Mouse (Mus musculus) midbrain, embryonic 16.5 days (tissue): ENCODE data around the gene Gss. TPM values are rescaled to one million over a fixed set of nuclear protein-coding genes. Genes with fewer than 3 reads are reported as not detected.

Experiments
- ATAC-seq: fragments of 200-750 bp; cut with Nextera tagmentation; 2 replicates; pipeline ENCODE4 v1.8.0; 2017; ENCODE audit warnings: moderate TSS enrichment
- H3K27ac ChIP-seq: fragments of 300-500 bp; sonication (generic); 2 replicates; pipeline ENCODE4 v1.5.1; 2014; ENCODE audit warnings: mild to moderate bottlenecking, low read length, mixed read lengths
- H3K27me3 ChIP-seq: fragments of 300-500 bp; sonication (generic); 2 replicates; pipeline ENCODE4 v1.6.1; 2014; ENCODE audit warnings: low read depth, low read length, mixed read lengths; ENCODE audit not compliant: control insufficient read depth, insufficient read depth
- H3K36me3 ChIP-seq: fragments of 300-500 bp; sonication (generic); 2 replicates; pipeline ENCODE4 v1.6.1; 2014; ENCODE audit warnings: mild to moderate bottlenecking, low read length, moderate library complexity, mixed read lengths; ENCODE audit not compliant: control insufficient read depth, insufficient read depth
- H3K4me1 ChIP-seq: fragments of 300-500 bp; sonication (generic); 2 replicates; pipeline ENCODE4 v1.6.1; 2014; ENCODE audit warnings: mild to moderate bottlenecking, low read length, mixed read lengths; ENCODE audit not compliant: control insufficient read depth, insufficient read depth
- H3K4me2 ChIP-seq: fragments of 300-500 bp; sonication (generic); 2 replicates; pipeline ENCODE4 v1.6.1; 2014; ENCODE audit warnings: mild to moderate bottlenecking, low read length, mixed read lengths
- H3K4me3 ChIP-seq: fragments of 300-500 bp; sonication (generic); 2 replicates; pipeline ENCODE4 v1.5.1; 2014; ENCODE audit warnings: low read depth, mild to moderate bottlenecking, low read length, moderate library complexity, mixed read lengths
- H3K9ac ChIP-seq: fragments of 300-500 bp; sonication (generic); 2 replicates; pipeline ENCODE4 v1.6.1; 2014; ENCODE audit warnings: low read depth, low read length, mixed read lengths
- H3K9me3 ChIP-seq: fragments of 300-500 bp; sonication (generic); replicated peaks from 2 replicates; pipeline ENCODE4 v1.6.1; 2014; ENCODE audit warnings: mild to moderate bottlenecking, low read length, mixed read lengths; ENCODE audit not compliant: control insufficient read depth, poor library complexity, severe bottlenecking
- WGBS: fragments of 180-500 bp; shearing (Covaris S2); extraction: QIAGEN DNeasy Blood & Tissue Kit; methylation state at CpG from one replicate; pipeline ENCODE4 v1.1.7; 2014; 5-methylcytosine and 5-hydroxymethylcytosine counted together
- polyA plus RNA-seq: library from polyadenylated mRNA; unstranded; fragments of >200 nt; fragmentation: Nextera tagmentation; extraction: Ambion mirVana; gene quantifications from 2 replicates; pipeline ENCODE4 v1.2.1, GENCODE M21; 2015

The Gss gene
- 13.6 and 15.1 TPM in 2 replicates for polyA plus RNA-seq

GRCm38 (mm10) chr2:155592137-155592853 lies at the start of gene Gss:
Gss (minus strand) TSS chr2:155592810.
- Histone ChIP-seq H3K36me3 (no peaks in the 10 kb centered on the region), H3K27ac (peak within 1 kb of the TSS; percentile 66), H3K9ac (peak within 1 kb of the TSS; percentile 68), H3K27me3 (no peaks in the 10 kb centered on the region; the same call in 1 of the 2 replicates), H3K4me2 (peak within 1 kb of the TSS; percentile 73), H3K4me1 (peaks cover 9% of the 10 kb centered on the region), H3K9me3 (no peaks in the 10 kb centered on the region), H3K4me3 (peak within 1 kb of the TSS; percentile 60)
- peak; percentile 93 for ATAC-seq
- under 1% methylated on average over 53 of the region's 53 CpGs for WGBS

DNA sequence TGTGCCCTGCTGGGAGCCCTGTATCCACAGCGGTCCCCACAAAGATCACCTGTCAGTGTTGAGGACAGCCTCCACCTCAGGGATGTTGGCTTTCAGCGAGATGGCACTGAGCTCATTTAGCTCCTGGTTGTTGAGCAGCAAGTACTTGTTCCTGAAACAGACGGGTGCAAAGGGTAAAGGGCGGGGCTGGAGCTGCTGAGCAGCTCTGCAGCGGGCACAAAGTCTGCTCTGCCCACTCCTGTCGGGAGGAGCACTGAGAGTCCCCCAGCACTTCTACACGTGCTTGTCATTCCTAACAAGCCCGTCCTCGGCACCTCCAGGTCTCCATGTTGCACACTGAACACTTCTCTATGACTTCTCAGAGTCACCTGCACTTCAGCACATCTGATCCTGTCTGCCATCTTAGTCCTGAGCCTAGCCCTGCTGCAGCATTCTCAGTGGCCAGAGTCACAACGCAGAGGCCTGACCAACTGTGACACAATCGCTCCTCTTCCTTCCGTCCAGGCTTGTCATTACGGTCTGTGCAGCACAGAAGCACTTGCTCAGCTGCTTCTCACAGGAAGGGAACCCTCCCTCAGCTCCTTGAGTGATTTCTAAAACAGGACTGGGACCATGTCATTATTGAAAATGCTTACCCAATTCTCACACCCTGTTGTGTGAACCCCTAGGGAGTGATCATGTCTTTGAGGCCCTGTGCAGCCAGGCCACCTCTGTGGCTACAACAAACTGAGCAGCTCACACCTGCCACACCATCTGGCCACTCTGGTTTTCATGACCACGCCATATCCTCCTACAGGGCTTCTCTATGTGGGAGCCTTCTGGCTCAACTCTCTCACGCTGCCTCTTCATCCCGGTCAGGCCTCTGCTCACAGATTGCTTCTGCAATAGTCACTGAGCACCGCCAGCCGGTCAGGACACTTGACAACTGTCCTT lies 49.2 kb upstream of the Gss start:
- 69% methylated on average over 18 of the region's 18 CpGs for WGBS
- no peak overlapping the region for H3K27ac ChIP-seq
- H3K4me2 ChIP-seq: no peak overlapping the region
- H3K4me1 ChIP-seq: no peaks in the 10 kb centered on the region
- no peak overlapping the region for H3K9ac ChIP-seq
- no peak overlapping the region for H3K4me3 ChIP-seq
- ATAC-seq: no peak
- no peaks in the 10 kb centered on the region for H3K27me3 ChIP-seq
- no peaks in the 10 kb centered on the region for H3K9me3 ChIP-seq
- peaks cover 23% of the 10 kb centered on the region for H3K36me3 ChIP-seq

GRCm38 (mm10) chr2:155640656-155641055 lies 48.0 kb upstream of the Gss start:
- H3K4me3 ChIP-seq: no peak overlapping the region
- no peaks in the 10 kb centered on the region for H3K27me3 ChIP-seq
- WGBS: 79% methylated on average over 6 of the region's 6 CpGs
- peaks cover 30% of the 10 kb centered on the region for H3K36me3 ChIP-seq
- no peak overlapping the region for H3K4me2 ChIP-seq
- H3K9ac ChIP-seq: no peak overlapping the region
- no peaks in the 10 kb centered on the region for H3K4me1 ChIP-seq
- H3K27ac ChIP-seq: no peak overlapping the region
- ATAC-seq: no peak
- H3K9me3 ChIP-seq: no peaks in the 10 kb centered on the region

- H3K9ac ChIP-seq: no peak overlapping the region
- no peak for ATAC-seq
- H3K27me3 ChIP-seq: peaks cover 12% of the 10 kb centered on the region
- H3K4me2 ChIP-seq: no peak overlapping the region
- no peaks in the 10 kb centered on the region for H3K9me3 ChIP-seq
- H3K36me3 ChIP-seq: peaks cover 43% of the 10 kb centered on the region
- no peaks in the 10 kb centered on the region for H3K4me1 ChIP-seq
- WGBS: 93% methylated on average over 4 of the region's 4 CpGs
- H3K4me3 ChIP-seq: no peak overlapping the region
- no peak overlapping the region for H3K27ac ChIP-seq
These were observed 44.8 kb upstream of the Gss start for GRCm38 (mm10) chr2:155637411-155637810.

GRCm38 (mm10) chr2:155636881-155637280 lies 44.3 kb upstream of the Gss start:
- no peak overlapping the region for H3K4me3 ChIP-seq
- H3K4me2 ChIP-seq: no peak overlapping the region
- peaks cover 17% of the 10 kb centered on the region for H3K27me3 ChIP-seq
- no peaks in the 10 kb centered on the region for H3K9me3 ChIP-seq
- no peaks in the 10 kb centered on the region for H3K4me1 ChIP-seq
- H3K27ac ChIP-seq: no peak overlapping the region
- H3K9ac ChIP-seq: no peak overlapping the region
- ATAC-seq: no peak
- peaks cover 43% of the 10 kb centered on the region for H3K36me3 ChIP-seq

DNA sequence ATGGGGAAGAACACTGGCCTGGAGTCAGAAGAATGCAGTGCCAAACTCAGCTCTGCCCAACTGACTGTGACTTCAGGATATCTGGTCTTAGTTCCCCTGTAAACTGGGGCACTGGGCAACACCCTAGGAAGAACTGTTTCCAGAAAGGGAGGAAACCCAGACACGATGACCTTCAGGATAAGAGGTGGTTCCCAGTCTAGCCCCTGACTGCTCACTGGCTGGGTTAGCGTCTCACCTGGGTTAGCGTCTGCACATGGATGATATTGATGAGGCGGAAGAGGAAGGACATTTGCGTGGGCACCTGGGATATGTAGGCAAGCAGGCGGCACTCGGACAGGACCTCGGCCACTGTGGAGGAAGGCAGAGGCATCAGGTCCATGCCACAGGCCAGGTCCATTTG lies 43.4 kb upstream of the Gss start:
- Histone ChIP-seq H3K36me3 (peaks cover 35% of the 10 kb centered on the region), H3K9ac (no peak overlapping the region), H3K4me1 (no peaks in the 10 kb centered on the region), H3K9me3 (no peaks in the 10 kb centered on the region), H3K27me3 (peaks cover 26% of the 10 kb centered on the region), H3K4me3 (no peak overlapping the region), H3K4me2 (no peak overlapping the region), H3K27ac (no peak overlapping the region)
- no peak for ATAC-seq
- WGBS: 96% methylated on average over 8 of the region's 8 CpGs

GRCm38 (mm10) chr2:155634562-155634961 lies 42.0 kb upstream of the Gss start:
- ATAC-seq: no peak
- no peak overlapping the region for H3K4me3 ChIP-seq
- no peak overlapping the region for H3K9ac ChIP-seq
- no peak overlapping the region for H3K4me2 ChIP-seq
- 91% methylated on average over 8 of the region's 8 CpGs for WGBS
- H3K27me3 ChIP-seq: peaks cover 29% of the 10 kb centered on the region
- H3K36me3 ChIP-seq: peaks cover 35% of the 10 kb centered on the region
- no peak overlapping the region for H3K27ac ChIP-seq
- H3K9me3 ChIP-seq: no peaks in the 10 kb centered on the region
- peaks cover 4% of the 10 kb centered on the region for H3K4me1 ChIP-seq

GRCm38 (mm10) chr2:155633731-155634130 lies 41.1 kb upstream of the Gss start:
- Histone ChIP-seq H3K4me1 (peaks cover 10% of the 10 kb centered on the region), H3K9me3 (no peaks in the 10 kb centered on the region), H3K4me3 (no peak overlapping the region), H3K4me2 (no peak overlapping the region), H3K27me3 (peaks cover 29% of the 10 kb centered on the region), H3K36me3 (peaks cover 32% of the 10 kb centered on the region), H3K27ac (no peak overlapping the region), H3K9ac (no peak overlapping the region)
- WGBS: 93% methylated on average over 9 of the region's 9 CpGs
- ATAC-seq: no peak

- H3K27ac ChIP-seq: no peak overlapping the region
- peaks cover 31% of the 10 kb centered on the region for H3K36me3 ChIP-seq
- H3K27me3 ChIP-seq: peaks cover 33% of the 10 kb centered on the region
- no peak for ATAC-seq
- peaks cover 10% of the 10 kb centered on the region for H3K4me1 ChIP-seq
- WGBS: 67% methylated on average over 19 of the region's 19 CpGs
- H3K4me2 ChIP-seq: no peak overlapping the region
- no peak overlapping the region for H3K9ac ChIP-seq
- no peak overlapping the region for H3K4me3 ChIP-seq
- H3K9me3 ChIP-seq: no peaks in the 10 kb centered on the region
These were observed 40.5 kb upstream of the Gss start for GRCm38 (mm10) chr2:155633121-155633520.
